Mouse (Mus musculus) lung, adult 18-20 months (tissue): ENCODE data around the gene Jph3.

ENCODE experiments used
- DNase-seq, 2 experiments: peaks; one replicate each; pipeline ENCODE4 v3.0.0; 2022; ENCODE audit warnings: mixed read lengths in 2 of 2

Gene Jph3

DNA sequence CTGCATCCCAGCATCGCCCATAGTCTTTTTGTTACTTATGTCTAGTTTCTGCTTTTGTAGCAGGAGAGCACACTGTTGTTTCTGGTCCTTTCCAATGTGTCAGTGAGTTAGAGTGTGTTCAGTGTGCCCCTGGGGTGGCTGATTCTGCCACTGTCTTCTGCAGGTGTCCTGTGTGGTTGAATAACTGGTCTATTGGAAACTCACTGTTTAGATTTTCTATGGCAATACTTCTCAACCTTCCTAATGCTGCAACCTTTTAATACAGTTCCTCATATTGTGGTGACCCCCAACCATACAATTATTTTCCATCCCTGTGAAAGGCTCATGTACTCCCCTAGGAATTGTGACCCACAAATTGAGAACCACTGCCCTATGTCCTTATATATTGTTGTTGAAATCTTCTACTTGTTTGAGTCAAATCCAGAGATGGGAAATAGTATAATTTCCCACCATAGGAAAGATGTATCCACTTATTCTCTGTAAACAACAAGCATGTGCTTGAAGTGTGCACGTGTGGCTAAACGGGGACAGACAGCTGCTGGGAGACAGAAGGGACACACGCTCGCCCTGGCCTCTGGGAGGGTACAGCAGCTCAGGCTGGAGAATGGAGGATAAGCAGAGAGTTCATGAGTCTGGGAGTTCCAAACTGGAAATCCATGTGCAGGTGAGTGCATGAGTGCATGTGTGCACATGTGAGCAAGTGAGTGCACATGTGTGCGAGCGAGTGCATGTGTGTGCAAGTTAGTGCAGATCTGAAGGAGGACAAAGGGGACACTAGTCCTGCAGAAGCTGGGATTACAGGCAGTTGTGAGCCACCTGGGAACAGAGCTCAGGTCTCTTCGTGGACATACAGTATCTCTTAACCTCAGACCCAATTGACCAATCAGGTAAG lies 112.9 kb downstream of the Jph3 start:
- DNase-seq, result no peak

- DNase-seq, result no peak
These were observed 113.8 kb downstream of the Jph3 start for GRCm38 (mm10) chr8:121843184-121843733.
